Mouse (Mus musculus): ENCODE measurements around the gene Tm2d1.

- TF ChIP-seq POLR2A (IDR thresholded peaks at IDR 0.05; ENCODE audit: extremely low read depth, insufficient read depth, low read length) (no peak), CTCF (IDR thresholded peaks at IDR 0.05; ENCODE audit: extremely low read depth, insufficient read depth, low read length) (no peak)
Observed at GRCm38 (mm10) chr4:98376943-98377342, 6.2 kb downstream of the Tm2d1 start.
